15 mouse cellular contexts compared by ENCODE assay signal in the genomic region with DNA sequence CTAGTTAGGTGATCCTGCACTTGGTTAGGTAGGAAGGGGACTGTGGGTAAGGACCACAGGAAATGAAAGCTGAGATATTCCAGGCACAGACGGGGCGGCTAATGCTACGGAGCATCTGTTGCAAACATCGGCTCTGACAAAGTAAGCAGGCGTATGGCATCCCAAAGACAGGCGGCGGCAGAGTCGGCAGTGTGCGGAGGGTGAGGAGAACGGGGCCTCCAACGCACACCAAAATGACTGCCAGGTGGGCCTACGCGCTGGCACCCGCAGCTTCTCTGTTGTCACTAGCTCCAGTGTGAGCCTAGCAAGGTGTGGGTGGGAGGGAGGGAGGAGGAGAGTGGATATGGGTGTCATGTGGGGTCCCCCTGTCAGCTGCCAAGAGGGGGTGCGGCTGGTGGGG. TPM values are rescaled to one million over a fixed set of nuclear protein-coding genes. Genes with fewer than 3 reads are reported as not detected.
DNase-seq lines count a peak whose midpoint lies in the region; ATAC-seq and TF ChIP-seq lines count a peak whose summit lies in the region.
"Had no signal": no experiment of that assay in that cellular context is flagged by ENCODE, and none has a peak within 500 bp of the region (broad histone marks: within the 10 kb centered on the region; RNA-seq: fewer than 3 reads in every experiment).

No protein-coding gene starts in this region.

- intact Hi-C loops in left cerebral cortex, postnatal 10 days (cut with DNase I): no loop called here

- H3K4me1 ChIP-seq in lung, postnatal 0 days (ENCODE audit: insufficient read depth, low read depth, low read length): peaks cover 15% of the 10 kb centered on the region
- peaks cover 9% of the 10 kb centered on the region; the same call in 1 of the 2 replicates for H3K4me1 ChIP-seq in midbrain, embryonic 15.5 days

- no peak for ATAC-seq in lung, postnatal 0 days
- ATAC-seq in midbrain, embryonic 15.5 days (replicated peaks): no peak

- H3K36me3 ChIP-seq in lung, postnatal 0 days (ENCODE audit: insufficient read depth, low read length): peaks cover 8% of the 10 kb centered on the region; the same call in 1 of the 2 replicates
- H3K36me3 ChIP-seq in midbrain, embryonic 15.5 days (replicated peaks): peaks cover 9% of the 10 kb centered on the region

- TF ChIP-seq EP300 in lung, postnatal 0 days (IDR thresholded peaks at IDR 0.05): no peak

- no peak overlapping the region for H3K4me3 ChIP-seq in lung, postnatal 0 days (ENCODE audit: low read depth, low read length)
- H3K4me3 ChIP-seq in midbrain, embryonic 15.5 days: no peak overlapping the region
- H3K4me3 ChIP-seq: heart, embryonic 10.5 days; hindbrain, embryonic 13.5 days had no signal

- no peak overlapping the region for H3K9ac ChIP-seq in lung, postnatal 0 days (replicated peaks; ENCODE audit: low read depth)
- H3K9ac ChIP-seq in midbrain, embryonic 15.5 days: no peak overlapping the region

- no peaks in the 10 kb centered on the region for H3K9me3 ChIP-seq in lung, postnatal 0 days (ENCODE audit: low read length)
- no peaks in the 10 kb centered on the region for H3K9me3 ChIP-seq in midbrain, embryonic 15.5 days
- H3K9me3 ChIP-seq: heart, embryonic 10.5 days; hindbrain, embryonic 13.5 days had no signal

- 66% methylated on average over 15 of the region's 15 CpGs for WGBS in lung, postnatal 0 days
- 76% methylated on average over 12 of the region's 15 CpGs for whole genome bisulfite sequencing in midbrain, embryonic 15.5 days

- peak; percentile 24 for TF ChIP-seq CTCF in lung, postnatal 0 days (IDR thresholded peaks at IDR 0.05)

- H3K27ac ChIP-seq in lung, postnatal 0 days (ENCODE audit: low read length): no peak overlapping the region
- no peak overlapping the region for H3K27ac ChIP-seq in midbrain, embryonic 15.5 days
- H3K27ac ChIP-seq: heart, embryonic 10.5 days; kidney, postnatal 0 days had no signal

- no peak for DNase-seq in lung, postnatal 0 days (ENCODE audit: low spot score)
- no peak for DNase-seq in lung, postnatal 4 days
- peak; percentile 84 to 92 for DNase-seq in layer of hippocampus, adult 18-20 months (ENCODE audit: low spot score in 2 of 2)
- peak; percentile 53 to 68 for DNase-seq in left cerebral cortex, postnatal 10 days (ENCODE audit: extremely low spot score in 1 of 2, low spot score in 2 of 2)
- peak; percentile 86 for DNase-seq in telencephalon, adult 2 months (ENCODE audit: low read depth, low spot score)
- no peak for DNase-seq in ovary, postnatal 14 days (ENCODE audit: low spot score)
- no peak for DNase-seq in B cell, adult 2 months

- no peaks in the 10 kb centered on the region for H3K27me3 ChIP-seq in lung, postnatal 0 days (replicated peaks; ENCODE audit: insufficient read depth, low read length)
- no peaks in the 10 kb centered on the region for H3K27me3 ChIP-seq in midbrain, embryonic 15.5 days (replicated peaks)
- H3K27me3 ChIP-seq: CH12.LX; hindbrain, embryonic 13.5 days had no signal

- no peak overlapping the region for H3K4me2 ChIP-seq in lung, postnatal 0 days (replicated peaks; ENCODE audit: low read depth, low read length)
- H3K4me2 ChIP-seq in midbrain, embryonic 15.5 days: no peak overlapping the region
- H3K4me2 ChIP-seq: hindbrain, embryonic 13.5 days; liver, embryonic 11.5 days had no signal

RNA-seq across cellular contexts. Expression of gene Pabpn1l, which starts 18.9 kb away (rescaled TPM):
- polyA plus RNA-seq in lung, postnatal 0 days (2015; fragmentation: Nextera tagmentation; extraction: Ambion mirVana): 0.12 TPM in 1 of 2 replicates, not detected in the other
- total RNA-seq in layer of hippocampus, adult 18-20 months (2021): not detected
- total RNA-seq in left cerebral cortex, postnatal 10 days (2021): not detected
- not detected in 2 replicates for polyA plus RNA-seq in midbrain, embryonic 15.5 days (2015; fragmentation: Nextera tagmentation; extraction: Ambion mirVana)
- total RNA-seq: adrenal gland, postnatal 36 days; CH12.LX had no signal
- polyA plus RNA-seq: cerebellum, adult 2 months; hindbrain, embryonic 13.5 days; liver, embryonic 11.5 days had no signal

RNA-seq across cellular contexts. Expression of gene Trappc2l, which starts 30.0 kb away (rescaled TPM):
- 66.8 and 70.0 TPM in 2 replicates for polyA plus RNA-seq in lung, postnatal 0 days (2015; fragmentation: Nextera tagmentation; extraction: Ambion mirVana)
- 10 to 100 TPM; 82.1 to 82.7 TPM for total RNA-seq in layer of hippocampus, adult 18-20 months (2021)
- 10 to 100 TPM; 81.8 to 83.6 TPM for total RNA-seq in left cerebral cortex, postnatal 10 days (2021)
- 120 and 126 TPM in 2 replicates for polyA plus RNA-seq in midbrain, embryonic 15.5 days (2015; fragmentation: Nextera tagmentation; extraction: Ambion mirVana)

RNA-seq across cellular contexts. Expression of gene Galns, which starts 30.1 kb away (rescaled TPM):
- polyA plus RNA-seq in lung, postnatal 0 days (2015; fragmentation: Nextera tagmentation; extraction: Ambion mirVana): 14.3 and 14.5 TPM in 2 replicates
- total RNA-seq in layer of hippocampus, adult 18-20 months (2021): 10 to 100 TPM; 10.2 to 10.9 TPM
- total RNA-seq in left cerebral cortex, postnatal 10 days (2021): 10 to 100 TPM; 12.5 to 14.6 TPM
- 7.2 and 9.0 TPM in 2 replicates for polyA plus RNA-seq in midbrain, embryonic 15.5 days (2015; fragmentation: Nextera tagmentation; extraction: Ambion mirVana)

RNA-seq across cellular contexts. Expression of gene Cbfa2t3, which starts 57.5 kb away (rescaled TPM):
- 15.0 and 17.0 TPM in 2 replicates for polyA plus RNA-seq in lung, postnatal 0 days (2015; fragmentation: Nextera tagmentation; extraction: Ambion mirVana)
- total RNA-seq in layer of hippocampus, adult 18-20 months (2021): 10 to 100 TPM; 46.3 to 52.5 TPM
- total RNA-seq in left cerebral cortex, postnatal 10 days (2021): 10 to 100 TPM; 17.8 to 18.8 TPM
- 20.2 and 21.4 TPM in 2 replicates for polyA plus RNA-seq in midbrain, embryonic 15.5 days (2015; fragmentation: Nextera tagmentation; extraction: Ambion mirVana)

Comparison
In these comparisons a context has a peak if more than half of its experiments do, and no peak if none do; other contexts are left out.
1. DNase-seq: peak in layer of hippocampus, adult 18-20 months (2 of 2), left cerebral cortex, postnatal 10 days (2 of 2) and telencephalon, adult 2 months (single experiment); none in lung, postnatal 0 days (single experiment), lung, postnatal 4 days (0 of 2), ovary, postnatal 14 days (single experiment) and B cell, adult 2 months (0 of 2).